Mouse (Mus musculus): Measurements from ENCODE around the gene Serpina3c.
"Not testable (repeated sequence)": the region's sequence is repeated elsewhere in the genome, so short reads cannot be mapped to it uniquely, and the experiment has no call there.

Serpina3c gene

GRCm38 (mm10) chr12:104112333-104112732 is 41.3 kb downstream of the Serpina3c start, which contains the start of gene Serpina3a:
Gene Serpina3a, plus strand, starts transcription at chr12:104112724.
- not testable (repeated sequence) for DNase-seq (ENCODE audit: low read depth, low spot score)

GRCm38 (mm10) chr12:104108507-104108906 is 45.2 kb downstream of the Serpina3c start:
- DNase-seq (ENCODE audit: low read depth, low spot score): no peak

GRCm38 (mm10) chr12:104106919-104107318 is 46.8 kb downstream of the Serpina3c start:
- DNase-seq (ENCODE audit: low read depth, low spot score): no peak

GRCm38 (mm10) chr12:104105847-104106246 is 47.8 kb downstream of the Serpina3c start:
- DNase-seq (ENCODE audit: low read depth, low spot score): no peak

GRCm38 (mm10) chr12:104100768-104101167 is 52.9 kb downstream of the Serpina3c start, which contains the start of gene Serpina5:
Gene Serpina5, plus strand, starts transcription at chr12:104101113.
- DNase-seq (ENCODE audit: low read depth, low spot score): no peak

Data from c-Kit-negative CD71-positive TER-119-positive erythroid progenitor cells, embryonic 14.5 days (primary cell).